Mouse (Mus musculus): Measurements from ENCODE around the gene Myo9a. TPM values are rescaled to one million over a fixed set of nuclear protein-coding genes. Genes with fewer than 3 reads are reported as not detected.
"Not testable (repeated sequence)": the region's sequence is repeated elsewhere in the genome, so short reads cannot be mapped to it uniquely, and the experiment has no call there.

The Myo9a gene
- polyA plus RNA-seq, 1 experiment: 23.8 TPM

- TF ChIP-seq CTCF (IDR thresholded peaks at IDR 0.05; ENCODE audit: extremely low read depth, insufficient read depth, low read length): no peak
- no peak for TF ChIP-seq POLR2A (IDR thresholded peaks at IDR 0.05; ENCODE audit: extremely low read depth, insufficient read depth, low read length)
- peak overlapping the region; percentile 68 for H3K4me3 ChIP-seq (ENCODE audit: insufficient read depth, low read length)
- H3K27ac ChIP-seq (ENCODE audit: insufficient read depth, low read length): no peak overlapping the region
- peaks cover 4% of the 10 kb centered on the region; the same call in 1 of the 2 replicates for H3K4me1 ChIP-seq (ENCODE audit: control insufficient read depth, insufficient read depth, low read length)
Measured at GRCm38 (mm10) chr9:59749581-59750265, 973 bp upstream of the Myo9a start.

- H3K27ac ChIP-seq (ENCODE audit: insufficient read depth, low read length): peak overlapping the region; percentile 93
- no peak for TF ChIP-seq POLR2A (IDR thresholded peaks at IDR 0.05; ENCODE audit: extremely low read depth, insufficient read depth, low read length)
- no peak for TF ChIP-seq CTCF (IDR thresholded peaks at IDR 0.05; ENCODE audit: extremely low read depth, insufficient read depth, low read length)
- H3K4me3 ChIP-seq (ENCODE audit: insufficient read depth, low read length): peak overlapping the region; percentile 68
- peaks cover 4% of the 10 kb centered on the region; the same call in 1 of the 2 replicates for H3K4me1 ChIP-seq (ENCODE audit: control insufficient read depth, insufficient read depth, low read length)
Measured at GRCm38 (mm10) chr9:59751066-59751581, 428 bp downstream of the Myo9a start.

GRCm38 (mm10) chr9:59751966-59752365 is 1.3 kb downstream of the Myo9a start:
- no peak for TF ChIP-seq CTCF (IDR thresholded peaks at IDR 0.05; ENCODE audit: extremely low read depth, insufficient read depth, low read length)
- TF ChIP-seq POLR2A (IDR thresholded peaks at IDR 0.05; ENCODE audit: extremely low read depth, insufficient read depth, low read length): no peak
- peaks cover 4% of the 10 kb centered on the region; the same call in 1 of the 2 replicates for H3K4me1 ChIP-seq (ENCODE audit: control insufficient read depth, insufficient read depth, low read length)
- H3K4me3 ChIP-seq (ENCODE audit: insufficient read depth, low read length): peak overlapping the region; percentile 68
- H3K27ac ChIP-seq (ENCODE audit: insufficient read depth, low read length): no peak overlapping the region

- 0 out of 2 replicates have a peak, but pooled peaks cover 3% of the 10 kb centered on the region for H3K4me1 ChIP-seq (ENCODE audit: control insufficient read depth, insufficient read depth, low read length)
- TF ChIP-seq POLR2A (IDR thresholded peaks at IDR 0.05; ENCODE audit: extremely low read depth, insufficient read depth, low read length): no peak
- no peak for TF ChIP-seq CTCF (IDR thresholded peaks at IDR 0.05; ENCODE audit: extremely low read depth, insufficient read depth, low read length)
- no peak overlapping the region for H3K4me3 ChIP-seq (ENCODE audit: insufficient read depth, low read length)
- no peak overlapping the region for H3K27ac ChIP-seq (ENCODE audit: insufficient read depth, low read length)
Measured at GRCm38 (mm10) chr9:59755199-59755598, 4.5 kb downstream of the Myo9a start.

GRCm38 (mm10) chr9:59757016-59757415 is 6.3 kb downstream of the Myo9a start:
- H3K4me1 ChIP-seq (ENCODE audit: control insufficient read depth, insufficient read depth, low read length); H3K27ac ChIP-seq (ENCODE audit: insufficient read depth, low read length); H3K4me3 ChIP-seq (ENCODE audit: insufficient read depth, low read length): not testable (repeated sequence)

- no peak for TF ChIP-seq POLR2A (IDR thresholded peaks at IDR 0.05; ENCODE audit: extremely low read depth, insufficient read depth, low read length)
- 0 out of 2 replicates have a peak, but pooled peaks have one; percentile 5 for TF ChIP-seq CTCF (IDR thresholded peaks at IDR 0.05; ENCODE audit: extremely low read depth, insufficient read depth, low read length)
- H3K27ac ChIP-seq (ENCODE audit: insufficient read depth, low read length): no peak overlapping the region
- H3K4me3 ChIP-seq (ENCODE audit: insufficient read depth, low read length): no peak overlapping the region
- no peaks in the 10 kb centered on the region for H3K4me1 ChIP-seq (ENCODE audit: control insufficient read depth, insufficient read depth, low read length)
Measured at GRCm38 (mm10) chr9:59760515-59760914, 9.8 kb downstream of the Myo9a start.

- H3K27ac ChIP-seq (ENCODE audit: insufficient read depth, low read length); H3K4me3 ChIP-seq (ENCODE audit: insufficient read depth, low read length); H3K4me1 ChIP-seq (ENCODE audit: control insufficient read depth, insufficient read depth, low read length): not testable (repeated sequence)
Measured at GRCm38 (mm10) chr9:59766966-59767461, 16.3 kb downstream of the Myo9a start.

- not testable (repeated sequence) for H3K27ac ChIP-seq (ENCODE audit: insufficient read depth, low read length); H3K4me3 ChIP-seq (ENCODE audit: insufficient read depth, low read length); H3K4me1 ChIP-seq (ENCODE audit: control insufficient read depth, insufficient read depth, low read length)
Measured at GRCm38 (mm10) chr9:59806046-59806774, 55.5 kb downstream of the Myo9a start.

- TF ChIP-seq CTCF (IDR thresholded peaks at IDR 0.05; ENCODE audit: extremely low read depth, insufficient read depth, low read length) (no peak), POLR2A (IDR thresholded peaks at IDR 0.05; ENCODE audit: extremely low read depth, insufficient read depth, low read length) (no peak)
- H3K4me3 ChIP-seq (ENCODE audit: insufficient read depth, low read length): no peak overlapping the region
- H3K4me1 ChIP-seq (ENCODE audit: control insufficient read depth, insufficient read depth, low read length): no peaks in the 10 kb centered on the region
- H3K27ac ChIP-seq (ENCODE audit: insufficient read depth, low read length): no peak overlapping the region
Measured at GRCm38 (mm10) chr9:59884551-59884950, 133.9 kb downstream of the Myo9a start.

- no peaks in the 10 kb centered on the region for H3K4me1 ChIP-seq (ENCODE audit: control insufficient read depth, insufficient read depth, low read length)
- TF ChIP-seq POLR2A (IDR thresholded peaks at IDR 0.05; ENCODE audit: extremely low read depth, insufficient read depth, low read length): no peak
- no peak for TF ChIP-seq CTCF (IDR thresholded peaks at IDR 0.05; ENCODE audit: extremely low read depth, insufficient read depth, low read length)
- H3K27ac ChIP-seq (ENCODE audit: insufficient read depth, low read length): no peak overlapping the region
- no peak overlapping the region for H3K4me3 ChIP-seq (ENCODE audit: insufficient read depth, low read length)
Measured at GRCm38 (mm10) chr9:59903382-59903781, 152.7 kb downstream of the Myo9a start.

Measured in cortical plate, adult 2 months (tissue).